Mouse (Mus musculus) midbrain, embryonic 10.5 days (tissue): ENCODE measurements around the gene Grik1. TPM values are rescaled to one million over a fixed set of nuclear protein-coding genes. Genes with fewer than 3 reads are reported as not detected.

Experiments
- DNase-seq: peaks from one replicate; pipeline ENCODE4 v3.0.0-alpha.2; 2017; ENCODE audit warnings: low spot score
- H3K27ac ChIP-seq: fragments of 300-500 bp; sonication (generic); replicated peaks from 2 replicates; pipeline ENCODE4 v1.5.1; 2016; ENCODE audit warnings: mild to moderate bottlenecking
- H3K27me3 ChIP-seq: fragments of 300-500 bp; sonication (generic); 2 replicates; pipeline ENCODE4 v1.6.1; 2016; ENCODE audit warnings: low read depth, mild to moderate bottlenecking; ENCODE audit not compliant: poor library complexity, severe bottlenecking
- H3K36me3 ChIP-seq: fragments of 300-500 bp; sonication (generic); 2 replicates; pipeline ENCODE4 v1.6.1; 2016; ENCODE audit warnings: mild to moderate bottlenecking, moderate library complexity
- H3K4me1 ChIP-seq: fragments of 300-500 bp; sonication (generic); 2 replicates; pipeline ENCODE4 v1.6.1; 2016
- H3K4me3 ChIP-seq: fragments of 300-500 bp; sonication (generic); 2 replicates; pipeline ENCODE4 v1.5.1; 2016; ENCODE audit warnings: mild to moderate bottlenecking, moderate library complexity
- H3K9me3 ChIP-seq: fragments of 300-500 bp; sonication (generic); replicated peaks from 2 replicates; pipeline ENCODE4 v1.6.1; 2016; ENCODE audit warnings: mild to moderate bottlenecking
- WGBS: fragments of 180-500 bp; shearing (Covaris S2); methylation state at CpG from one replicate; pipeline ENCODE4 v1.1.7; 2016; 5-methylcytosine and 5-hydroxymethylcytosine counted together
- polyA plus RNA-seq: library from polyadenylated mRNA; unstranded; fragments of >200 nt; fragmentation: Nextera tagmentation; extraction: Ambion mirVana; gene quantifications from 2 replicates; pipeline ENCODE4 v1.2.1, GENCODE M21; 2016

The Grik1 gene
- polyA plus RNA-seq, 1 experiment from 2014 or later, result 1.5 TPM

GRCm38 (mm10) chr16:87984201-87984870 lies 305.7 kb downstream of the Grik1 start:
- no peaks in the 10 kb centered on the region; the same call in 1 of the 2 replicates for H3K27me3 ChIP-seq
- no peak overlapping the region for H3K4me3 ChIP-seq
- H3K9me3 ChIP-seq, result no peaks in the 10 kb centered on the region
- no peaks in the 10 kb centered on the region for H3K36me3 ChIP-seq
- H3K4me1 ChIP-seq, result peaks cover 8% of the 10 kb centered on the region
- no peak for DNase-seq
- H3K27ac ChIP-seq, result no peak overlapping the region

- no peak overlapping the region for H3K4me3 ChIP-seq
- DNase-seq, result no peak
- H3K27me3 ChIP-seq, result no peaks in the 10 kb centered on the region
- H3K27ac ChIP-seq, result no peak overlapping the region
- H3K9me3 ChIP-seq, result 0 out of 2 replicates have a peak, but pooled peaks cover 4% of the 10 kb centered on the region
- no peaks in the 10 kb centered on the region for H3K4me1 ChIP-seq
- no peaks in the 10 kb centered on the region for H3K36me3 ChIP-seq
- 78% methylated on average over 3 of the region's 3 CpGs for WGBS
Observed at GRCm38 (mm10) chr16:87974076-87974443, 316.0 kb downstream of the Grik1 start.

GRCm38 (mm10) chr16:87973394-87974075 lies 316.5 kb downstream of the Grik1 start:
- H3K27ac ChIP-seq, result no peak overlapping the region
- no peaks in the 10 kb centered on the region for H3K36me3 ChIP-seq
- 77% methylated on average over 2 of the region's 2 CpGs for WGBS
- no peak for DNase-seq
- 0 out of 2 replicates have a peak, but pooled peaks cover 4% of the 10 kb centered on the region for H3K9me3 ChIP-seq
- H3K27me3 ChIP-seq, result no peaks in the 10 kb centered on the region
- H3K4me1 ChIP-seq, result no peaks in the 10 kb centered on the region
- no peak overlapping the region for H3K4me3 ChIP-seq

- H3K4me3 ChIP-seq, result no peak overlapping the region
- no peak for DNase-seq
Observed at GRCm38 (mm10) chr16:87971911-87972310, 318.2 kb downstream of the Grik1 start.

GRCm38 (mm10) chr16:87969936-87970335 lies 320.1 kb downstream of the Grik1 start:
- Histone ChIP-seq H3K9me3 (no peaks in the 10 kb centered on the region), H3K4me3 (no peak overlapping the region), H3K36me3 (no peaks in the 10 kb centered on the region), H3K27me3 (no peaks in the 10 kb centered on the region), H3K27ac (no peak overlapping the region), H3K4me1 (no peaks in the 10 kb centered on the region)
- 86% methylated on average over 3 of the region's 3 CpGs for WGBS
- DNase-seq, result no peak

More at GRCm38 (mm10) chr16:87971911-87972310, 318.2 kb downstream of the Grik1 start:
- Histone ChIP-seq H3K9me3 (no peaks in the 10 kb centered on the region), H3K4me1 (no peaks in the 10 kb centered on the region), H3K27me3 (no peaks in the 10 kb centered on the region), H3K27ac (no peak overlapping the region), H3K36me3 (no peaks in the 10 kb centered on the region)
- 89% methylated on average over 6 of the region's 6 CpGs for WGBS

GRCm38 (mm10) chr16:87961419-87961818 lies 328.6 kb downstream of the Grik1 start:
- WGBS, result 84% methylated on average over 6 of the region's 6 CpGs
- H3K4me3 ChIP-seq, result no peak overlapping the region
- no peaks in the 10 kb centered on the region for H3K36me3 ChIP-seq
- H3K27ac ChIP-seq, result no peak overlapping the region
- no peaks in the 10 kb centered on the region for H3K27me3 ChIP-seq
- H3K4me1 ChIP-seq, result no peaks in the 10 kb centered on the region
- no peak for DNase-seq
- H3K9me3 ChIP-seq, result no peaks in the 10 kb centered on the region

GRCm38 (mm10) chr16:87957449-87957848 lies 332.6 kb downstream of the Grik1 start:
- WGBS, result 90% methylated on average over 10 of the region's 10 CpGs
- H3K9me3 ChIP-seq, result no peaks in the 10 kb centered on the region

GRCm38 (mm10) chr16:87956178-87956577 lies 333.9 kb downstream of the Grik1 start:
- WGBS, result 85% methylated on average over 5 of the region's 5 CpGs
- H3K36me3 ChIP-seq, result no peaks in the 10 kb centered on the region
- no peak overlapping the region for H3K27ac ChIP-seq
- H3K9me3 ChIP-seq, result no peaks in the 10 kb centered on the region
- no peak for DNase-seq
- H3K4me3 ChIP-seq, result no peak overlapping the region
- H3K27me3 ChIP-seq, result no peaks in the 10 kb centered on the region
- no peaks in the 10 kb centered on the region for H3K4me1 ChIP-seq

More at GRCm38 (mm10) chr16:87957449-87957848, 332.6 kb downstream of the Grik1 start:
- Histone ChIP-seq H3K27ac (no peak overlapping the region), H3K36me3 (no peaks in the 10 kb centered on the region), H3K4me3 (no peak overlapping the region), H3K27me3 (no peaks in the 10 kb centered on the region), H3K4me1 (no peaks in the 10 kb centered on the region)
- DNase-seq, result no peak

- H3K27me3 ChIP-seq, result no peaks in the 10 kb centered on the region
- H3K36me3 ChIP-seq, result no peaks in the 10 kb centered on the region
- no peak overlapping the region for H3K27ac ChIP-seq
- no peak overlapping the region for H3K4me3 ChIP-seq
- no peak for DNase-seq
- WGBS, result 89% methylated on average over 9 of the region's 9 CpGs
- no peaks in the 10 kb centered on the region for H3K9me3 ChIP-seq
- H3K4me1 ChIP-seq, result no peaks in the 10 kb centered on the region
Observed at GRCm38 (mm10) chr16:87954715-87955441, 335.2 kb downstream of the Grik1 start.

- H3K4me3 ChIP-seq, result no peak overlapping the region
- no peaks in the 10 kb centered on the region for H3K27me3 ChIP-seq
- no peak overlapping the region for H3K27ac ChIP-seq
- 92% methylated on average over 4 of the region's 4 CpGs for WGBS
- no peaks in the 10 kb centered on the region for H3K4me1 ChIP-seq
- no peaks in the 10 kb centered on the region for H3K36me3 ChIP-seq
- DNase-seq, result no peak
- no peaks in the 10 kb centered on the region for H3K9me3 ChIP-seq
Observed at GRCm38 (mm10) chr16:87953176-87953575, 336.9 kb downstream of the Grik1 start.

- H3K9me3 ChIP-seq, result no peaks in the 10 kb centered on the region
- no peak for DNase-seq
- no peak overlapping the region for H3K27ac ChIP-seq
- no peaks in the 10 kb centered on the region for H3K27me3 ChIP-seq
- no peaks in the 10 kb centered on the region for H3K36me3 ChIP-seq
- no peak overlapping the region for H3K4me3 ChIP-seq
- WGBS, result 92% methylated on average over 11 of the region's 11 CpGs
- no peaks in the 10 kb centered on the region for H3K4me1 ChIP-seq
Observed at GRCm38 (mm10) chr16:87949881-87950280, 340.2 kb downstream of the Grik1 start.

- H3K4me3 ChIP-seq, result no peak overlapping the region
- no peaks in the 10 kb centered on the region for H3K4me1 ChIP-seq
- H3K36me3 ChIP-seq, result no peaks in the 10 kb centered on the region
- H3K27ac ChIP-seq, result no peak overlapping the region
- WGBS, result 70% methylated on average over 4 of the region's 4 CpGs
- no peaks in the 10 kb centered on the region for H3K9me3 ChIP-seq
- DNase-seq, result no peak
- no peaks in the 10 kb centered on the region for H3K27me3 ChIP-seq
Observed at GRCm38 (mm10) chr16:87948122-87948521, 341.9 kb downstream of the Grik1 start.

GRCm38 (mm10) chr16:87944318-87944717 lies 345.7 kb downstream of the Grik1 start:
- Histone ChIP-seq H3K9me3 (no peaks in the 10 kb centered on the region), H3K27ac (no peak overlapping the region), H3K27me3 (no peaks in the 10 kb centered on the region), H3K4me1 (no peaks in the 10 kb centered on the region), H3K36me3 (no peaks in the 10 kb centered on the region), H3K4me3 (no peak overlapping the region)
- WGBS, result 85% methylated on average over 1 of the region's 1 CpGs
- no peak for DNase-seq
